Mouse (Mus musculus) gastrocnemius, postnatal 4 days (tissue): ENCODE measurements around the gene Rps7. TPM values are rescaled to one million over a fixed set of nuclear protein-coding genes. Genes with fewer than 3 reads are reported as not detected.
A peak's percentile ranks its signal among the peaks of the same experiment; 100 is the strongest.

Source experiments
- DNase-seq, 2 experiments: peaks; one replicate each; pipeline ENCODE4 v3.0.0; 2021 to 2022; ENCODE audit warnings: low spot score in 2 of 2, mixed read lengths in 2 of 2
- long read RNA-seq, 2 experiments: library from polyadenylated mRNA; stranded (forward); transcript quantifications; one replicate each; pipeline ENCODE4 v2.0.0; 2021
- total RNA-seq, 2 experiments: library from RNA; stranded (reverse); gene quantifications; 2 replicates each; pipeline ENCODE4 v1.2.3; 2021

The Rps7 gene
- 100 to 1,000 TPM; 452 to 563 TPM for total RNA-seq
- long read RNA-seq, experiment 1, transcript Rps7-201 (7 exons, 954 nt) = major isoform, 252 of 258 reads
- long read RNA-seq, experiment 1, partial matches to known transcripts = 2 of 258 reads
- long read RNA-seq, experiment 1, other reads (novel, unspliced or antisense) = 2 of 258 reads
- long read RNA-seq, experiment 2, transcript Rps7-201 (7 exons, 954 nt) = major isoform, 245 of 255 reads
- long read RNA-seq, experiment 2, partial matches to known transcripts = 1 of 255 reads
- long read RNA-seq, experiment 2, other reads (novel, unspliced or antisense) = 6 of 255 reads

GRCm38 (mm10) chr12:28635535-28636476, at the start of gene Rps7:
Gene Rps7 (minus strand): TSS chr12:28635953.
- peak; percentile 77 to 90 for DNase-seq

DNA sequence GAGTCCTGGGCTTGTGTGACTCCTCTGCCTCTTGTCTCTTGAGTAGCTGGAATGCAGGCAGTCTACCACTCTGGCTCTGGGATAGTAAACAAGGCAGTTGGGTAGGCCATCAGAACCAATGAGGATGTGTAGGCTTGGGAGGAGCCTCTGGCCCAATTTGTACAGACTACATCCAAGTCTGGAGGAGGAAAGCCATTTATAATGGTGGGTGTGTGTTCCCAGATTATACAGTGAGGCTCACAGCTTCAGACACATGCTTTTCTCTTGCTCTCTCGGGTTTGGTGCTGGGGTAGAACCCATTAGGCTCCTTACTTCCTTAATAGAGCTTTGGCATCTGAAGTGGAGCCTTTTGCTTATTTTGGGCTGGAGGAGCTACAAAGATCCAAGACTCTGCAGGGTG, 48.9 kb upstream of the Rps7 start:
- no peak for DNase-seq

- no peak for DNase-seq
These were observed 40.1 kb upstream of the Rps7 start for GRCm38 (mm10) chr12:28675925-28676209.

DNA sequence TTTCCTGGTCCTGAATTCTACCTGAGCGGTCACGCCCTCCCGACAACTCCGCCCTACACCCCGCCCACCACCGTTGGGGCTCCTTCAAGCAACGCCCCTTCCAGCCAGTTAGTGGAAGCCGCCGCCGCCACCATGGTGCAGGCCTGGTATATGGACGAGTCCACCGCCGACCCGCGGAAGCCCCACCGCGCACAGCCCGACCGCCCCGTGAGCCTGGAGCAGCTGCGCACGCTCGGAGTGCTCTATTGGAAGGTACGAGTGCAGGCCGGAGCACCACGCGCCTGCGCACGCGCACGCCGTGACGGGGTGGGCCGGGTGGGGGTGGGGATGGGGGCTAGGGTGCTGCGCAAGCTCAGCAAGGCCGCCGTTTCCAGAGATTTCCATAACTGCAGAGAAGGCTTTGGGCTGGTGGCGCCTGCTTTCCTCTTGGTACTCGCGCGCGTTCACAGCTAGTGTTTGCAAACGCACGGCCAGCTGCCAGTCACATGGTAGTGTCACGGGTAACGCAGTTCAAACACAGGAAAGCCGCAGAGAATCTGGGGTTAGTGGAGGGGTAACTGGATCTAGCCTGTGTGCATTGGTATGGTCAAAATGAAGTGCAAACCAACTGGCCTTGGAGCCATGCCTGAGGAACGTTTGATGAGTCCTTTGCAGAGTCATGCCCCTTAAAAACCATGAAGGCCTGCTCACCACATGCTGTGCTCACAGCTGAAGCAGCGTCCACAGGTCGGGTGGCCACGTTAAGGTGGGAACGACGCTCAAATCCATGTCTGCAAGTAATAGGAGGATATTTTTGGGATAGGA, 39.6 kb upstream of the Rps7 start, which contains the start of gene Adi1:
TSS of gene Adi1 (plus strand) at position 111 of the 804 bp plus-strand sequence.
- DNase-seq = peak; percentile 60 to 80

GRCm38 (mm10) chr12:28674038-28674720, 38.4 kb upstream of the Rps7 start:
- DNase-seq = no peak

DNA sequence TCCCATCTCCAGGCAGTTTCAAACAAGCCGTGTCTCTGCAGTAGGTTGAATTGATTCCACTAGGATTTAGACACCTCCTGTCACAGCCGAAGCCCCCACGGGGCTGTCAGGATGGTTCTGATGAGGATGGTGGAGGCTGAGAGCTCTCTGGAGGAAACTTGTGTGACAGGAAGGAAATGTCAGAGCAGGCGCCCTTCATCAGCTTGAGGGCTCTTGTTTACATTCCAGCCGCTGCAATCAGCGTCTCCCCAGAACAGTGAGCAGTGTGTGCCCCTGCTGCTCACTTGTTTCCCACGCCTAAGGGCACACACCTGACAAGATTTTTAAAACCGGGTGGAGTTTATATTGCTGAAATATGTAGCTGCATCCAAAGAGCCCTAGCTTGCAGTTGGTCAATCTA, 31.5 kb upstream of the Rps7 start:
- no peak for DNase-seq

DNA sequence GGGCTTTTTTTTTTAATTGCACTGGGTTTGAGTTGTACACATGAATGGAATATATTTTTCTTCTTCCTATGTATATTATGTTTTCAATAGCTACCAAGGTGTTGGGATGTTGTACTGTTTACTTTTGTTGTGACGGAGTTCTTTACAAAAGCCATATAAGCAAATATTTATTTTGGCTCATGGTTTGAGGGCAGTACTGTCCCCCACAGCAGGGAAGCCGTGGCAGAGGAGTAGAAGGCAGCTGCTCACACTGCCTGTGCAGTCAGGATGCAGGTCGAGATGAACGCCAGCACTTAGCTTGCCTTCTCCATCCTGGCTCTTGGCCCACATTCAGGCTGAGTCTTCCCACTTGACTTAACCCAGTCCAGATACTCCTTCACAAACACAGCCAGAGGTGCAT, 31.0 kb upstream of the Rps7 start:
- DNase-seq = no peak

DNA sequence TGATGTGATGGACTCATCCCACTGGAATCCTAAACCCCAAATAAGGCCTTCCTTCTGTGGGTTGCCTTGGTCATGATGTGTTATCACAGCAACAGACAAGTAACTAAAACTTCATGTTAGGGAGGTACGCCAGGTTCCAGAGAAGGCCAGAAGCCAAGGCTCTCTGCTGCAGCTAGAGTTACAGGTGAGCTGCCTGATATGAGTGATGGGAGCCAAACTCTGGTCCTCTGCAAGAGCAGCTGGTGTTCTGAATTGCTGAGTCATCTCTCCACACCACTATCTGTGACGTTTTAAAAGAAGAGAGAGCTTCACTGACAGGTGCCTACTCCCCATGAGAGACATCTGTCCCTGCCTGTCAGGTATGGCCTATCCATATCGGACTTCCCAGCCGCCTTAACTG, 26.9 kb upstream of the Rps7 start:
- no peak for DNase-seq

- DNase-seq = peak; percentile 76 to 91
These were observed 13.7 kb upstream of the Rps7 start, which contains the start of gene Rnaseh1 for GRCm38 (mm10) chr12:28649141-28650110. Gene Rnaseh1 (plus strand): TSS chr12:28649602.

GRCm38 (mm10) chr12:28638778-28639177, 3.0 kb upstream of the Rps7 start:
- DNase-seq = no peak

DNA sequence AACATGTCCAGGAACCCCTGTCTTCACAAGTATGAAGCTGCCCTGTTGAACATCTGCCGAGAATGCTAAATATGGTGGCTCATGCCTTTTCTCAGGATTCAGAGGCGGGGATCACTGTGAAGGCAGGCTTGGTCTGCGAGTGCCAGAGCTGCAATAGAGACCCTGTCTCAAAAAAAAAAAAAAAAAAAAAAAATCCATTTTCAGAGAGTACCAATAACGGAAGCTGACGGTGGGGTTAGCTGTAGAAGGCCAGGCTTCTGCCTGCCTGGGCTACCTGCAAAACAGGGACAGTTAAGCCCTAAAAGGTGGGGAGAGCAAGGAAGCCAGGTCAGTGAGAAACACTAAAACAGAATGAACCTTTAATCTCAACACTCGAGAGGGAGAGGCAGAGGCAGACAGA, 790 bp upstream of the Rps7 start:
- no peak for DNase-seq

- no peak for DNase-seq
These were observed 657 bp downstream of the Rps7 start for GRCm38 (mm10) chr12:28635058-28635534.

- no peak for DNase-seq
These were observed 7.3 kb downstream of the Rps7 start for GRCm38 (mm10) chr12:28628436-28628835.

DNA sequence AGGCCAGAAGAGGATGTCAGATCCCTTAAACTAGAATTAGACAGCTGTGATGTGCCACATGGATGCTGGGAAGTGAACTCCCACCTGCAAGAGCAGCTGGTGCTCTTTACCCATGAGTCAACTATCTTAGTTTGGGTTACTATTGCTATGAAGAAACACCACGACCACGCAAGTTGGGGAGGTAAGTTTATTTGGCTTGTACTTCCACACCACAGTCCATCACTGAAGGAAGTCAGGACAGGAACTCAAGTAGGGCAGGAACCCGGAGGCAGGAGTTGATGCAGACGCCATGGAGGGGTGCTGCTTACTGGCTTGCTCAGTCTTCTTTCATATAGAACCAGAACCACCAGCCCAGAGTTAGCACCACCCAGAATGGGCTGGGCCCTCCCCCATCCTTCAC, 8.7 kb downstream of the Rps7 start:
- DNase-seq = no peak

GRCm38 (mm10) chr12:28625407-28625806, 10.3 kb downstream of the Rps7 start:
- DNase-seq = no peak

DNA sequence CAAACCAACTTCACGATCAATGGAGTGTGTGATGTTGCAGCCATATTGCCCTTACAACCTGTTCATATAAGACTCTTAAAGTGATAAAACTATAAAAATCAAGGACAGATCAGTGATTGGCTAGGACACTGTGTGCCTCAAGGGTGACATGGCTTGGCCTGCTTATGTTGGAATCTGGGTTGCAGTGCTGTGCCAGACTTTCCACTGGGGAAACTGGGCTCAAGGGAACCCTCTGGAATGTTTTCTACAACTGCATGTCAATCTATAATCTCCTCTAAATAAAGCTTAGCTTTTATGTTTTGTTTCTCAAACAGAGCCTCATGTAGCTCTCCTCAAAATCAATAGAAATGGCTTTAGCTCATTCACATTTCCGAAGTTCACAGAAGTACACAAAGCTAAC, 11.5 kb downstream of the Rps7 start:
- DNase-seq = no peak

DNA sequence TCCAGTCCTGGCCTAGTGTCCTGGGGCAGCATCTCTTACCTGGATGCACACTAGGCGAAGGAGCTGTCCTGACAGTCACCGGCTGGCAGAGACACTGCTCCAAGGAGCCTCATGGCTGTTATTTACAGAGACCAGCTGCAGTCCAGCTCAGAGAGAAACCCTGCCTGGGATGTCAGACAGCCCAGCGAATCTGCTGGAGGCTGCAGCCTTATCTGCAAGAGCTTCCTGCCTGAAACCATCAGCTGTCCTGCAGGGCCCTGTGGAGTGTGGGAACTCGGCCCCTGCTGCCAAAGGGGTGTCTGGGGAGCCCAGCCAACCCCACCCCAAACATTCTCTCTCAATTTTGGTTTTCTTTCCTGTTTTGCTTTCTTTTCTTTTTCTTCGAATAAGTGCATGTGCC, 12.6 kb downstream of the Rps7 start, which contains the start of gene Colec11:
TSS of gene Colec11 (minus strand) at position 183 of the 400 bp plus-strand sequence.
- DNase-seq = no peak

DNA sequence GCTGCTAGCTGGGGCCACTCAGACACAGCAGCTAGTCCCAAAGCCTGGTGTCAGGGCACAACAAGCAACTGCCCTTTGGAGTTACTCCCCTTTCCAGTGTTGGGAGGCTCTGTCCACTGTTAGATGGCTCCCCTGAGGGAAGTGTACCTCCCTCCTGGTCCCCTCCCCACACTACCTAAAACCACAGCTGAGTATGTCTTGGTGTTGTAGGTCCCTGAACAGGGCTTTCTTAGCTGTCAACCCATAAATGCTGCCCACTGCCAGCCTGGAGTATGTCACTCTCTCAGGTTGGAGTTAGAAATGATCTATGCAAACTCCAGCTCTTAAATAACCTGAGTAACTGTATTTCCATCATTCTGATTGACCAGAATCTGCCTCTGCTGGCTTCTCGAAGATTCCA, 13.1 kb downstream of the Rps7 start:
- no peak for DNase-seq

DNA sequence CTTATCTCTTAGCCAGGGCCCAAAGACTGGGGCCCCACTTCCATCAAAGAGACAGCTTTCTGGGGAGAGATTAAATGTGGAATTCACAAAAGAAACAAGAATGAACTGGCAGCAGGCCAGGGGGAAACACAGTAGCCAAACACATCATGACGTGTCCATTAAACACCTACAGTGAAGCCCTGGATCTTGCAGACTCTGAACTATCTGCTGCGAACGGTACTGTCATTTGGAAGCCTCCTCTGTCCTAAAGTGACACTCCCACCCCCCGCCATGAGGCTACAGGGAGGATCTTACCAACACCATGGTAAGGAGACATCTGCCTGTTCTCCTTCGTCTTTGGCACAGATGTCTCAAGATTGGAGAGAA, 13.6 kb downstream of the Rps7 start:
- no peak for DNase-seq
